Mouse (Mus musculus) midbrain, embryonic 14.5 days (tissue): ENCODE results near the gene Mef2a. TPM values are rescaled to one million over a fixed set of nuclear protein-coding genes. Genes with fewer than 3 reads are reported as not detected.

Experiments
- ATAC-seq: fragments of 200-750 bp; cut with Nextera tagmentation; 2 replicates; pipeline ENCODE4 v1.8.0; 2017; ENCODE audit warnings: moderate number of reproducible peaks, moderate library complexity; ENCODE audit not compliant: low FRiP score, low TSS enrichment
- DNase-seq: peaks from one replicate; pipeline ENCODE4 v3.0.0-alpha.2; 2015
- H3K27ac ChIP-seq: fragments of 300-500 bp; sonication (generic); replicated peaks from 2 replicates; pipeline ENCODE4 v1.5.1; 2014; ENCODE audit warnings: mild to moderate bottlenecking, low read depth, low read length, moderate library complexity
- H3K27me3 ChIP-seq: fragments of 300-500 bp; sonication (generic); 2 replicates; pipeline ENCODE4 v1.6.1; 2014; ENCODE audit warnings: low read length, control low read depth, mixed read lengths; ENCODE audit not compliant: control insufficient read depth, insufficient read depth
- H3K36me3 ChIP-seq: fragments of 300-500 bp; sonication (generic); 2 replicates; pipeline ENCODE4 v1.6.1; 2014; ENCODE audit warnings: low read length, control low read depth; ENCODE audit not compliant: control insufficient read depth, insufficient read depth
- H3K4me1 ChIP-seq: fragments of 300-500 bp; sonication (generic); 2 replicates; pipeline ENCODE4 v1.6.1; 2014; ENCODE audit warnings: mild to moderate bottlenecking, antibody characterized with exemption, low read length, control low read depth; ENCODE audit not compliant: control insufficient read depth, insufficient read depth
- H3K4me2 ChIP-seq: fragments of 300-500 bp; sonication (generic); 2 replicates; pipeline ENCODE4 v1.6.1; 2014; ENCODE audit warnings: mild to moderate bottlenecking, low read length, moderate library complexity
- H3K4me3 ChIP-seq: fragments of 300-500 bp; sonication (generic); replicated peaks from 2 replicates; pipeline ENCODE4 v1.5.1; 2014; ENCODE audit warnings: low read depth, low read length
- H3K9ac ChIP-seq: fragments of 300-500 bp; sonication (generic); replicated peaks from 2 replicates; pipeline ENCODE4 v1.6.1; 2014; ENCODE audit warnings: mild to moderate bottlenecking, low read length, moderate library complexity
- H3K9me3 ChIP-seq: fragments of 300-500 bp; sonication (generic); 2 replicates; pipeline ENCODE4 v1.6.1; 2016; ENCODE audit warnings: low read length, control low read depth, mixed read lengths; ENCODE audit not compliant: control insufficient read depth
- WGBS: fragments of 180-500 bp; shearing (Covaris S2); extraction: QIAGEN DNeasy Blood & Tissue Kit; methylation state at CpG from one replicate; pipeline ENCODE4 v1.1.7; 2014; 5-methylcytosine and 5-hydroxymethylcytosine counted together
- polyA plus RNA-seq: library from polyadenylated mRNA; unstranded; fragments of >200 nt; fragmentation: Nextera tagmentation; extraction: Ambion mirVana; gene quantifications from 2 replicates; pipeline ENCODE4 v1.2.1, GENCODE M21; 2014

Gene Mef2a
- polyA plus RNA-seq, 1 experiment from 2014 or later, result 45.2 TPM

GRCm38 (mm10) chr7:67353667-67354066, 19.0 kb downstream of the Mef2a start:
- ATAC-seq, result no peak

GRCm38 (mm10) chr7:67352989-67353388, 19.7 kb downstream of the Mef2a start:
- H3K27ac ChIP-seq, result no peak overlapping the region
- no peak for ATAC-seq
- H3K9me3 ChIP-seq, result peaks cover 9% of the 10 kb centered on the region; the same call in 1 of the 2 replicates
- no peak overlapping the region for H3K4me3 ChIP-seq
- no peaks in the 10 kb centered on the region for H3K27me3 ChIP-seq
- H3K4me2 ChIP-seq, result no peak overlapping the region
- no peaks in the 10 kb centered on the region for H3K36me3 ChIP-seq
- H3K9ac ChIP-seq, result no peak overlapping the region
- no peaks in the 10 kb centered on the region for H3K4me1 ChIP-seq
- 84% methylated on average over 4 of the region's 4 CpGs for WGBS
- no peak for DNase-seq

More at GRCm38 (mm10) chr7:67353667-67354066, 19.0 kb downstream of the Mef2a start:
- Histone ChIP-seq H3K4me3 (no peak overlapping the region), H3K4me2 (no peak overlapping the region), H3K9me3 (peaks cover 9% of the 10 kb centered on the region; the same call in 1 of the 2 replicates), H3K4me1 (no peaks in the 10 kb centered on the region), H3K36me3 (no peaks in the 10 kb centered on the region), H3K27me3 (no peaks in the 10 kb centered on the region), H3K9ac (no peak overlapping the region), H3K27ac (no peak overlapping the region)
- DNase-seq, result no peak
- WGBS, result 87% methylated on average over 6 of the region's 6 CpGs

GRCm38 (mm10) chr7:67344443-67344842, 28.2 kb downstream of the Mef2a start:
- Histone ChIP-seq H3K27me3 (no peaks in the 10 kb centered on the region), H3K9me3 (no peaks in the 10 kb centered on the region), H3K9ac (no peak overlapping the region), H3K36me3 (no peaks in the 10 kb centered on the region), H3K4me1 (no peaks in the 10 kb centered on the region), H3K27ac (no peak overlapping the region), H3K4me3 (no peak overlapping the region), H3K4me2 (no peak overlapping the region)
- WGBS, result 78% methylated on average over 1 of the region's 1 CpGs
- DNase-seq (no peak), ATAC-seq (no peak)

GRCm38 (mm10) chr7:67342067-67342625, 30.5 kb downstream of the Mef2a start:
- ATAC-seq, result no peak
- WGBS, result 92% methylated on average over 7 of the region's 7 CpGs
- Histone ChIP-seq H3K4me1 (no peaks in the 10 kb centered on the region), H3K9me3 (no peaks in the 10 kb centered on the region), H3K36me3 (no peaks in the 10 kb centered on the region), H3K4me3 (no peak overlapping the region), H3K27me3 (no peaks in the 10 kb centered on the region), H3K27ac (no peak overlapping the region), H3K9ac (no peak overlapping the region), H3K4me2 (no peak overlapping the region)
- no peak for DNase-seq

GRCm38 (mm10) chr7:67320359-67320758, 52.3 kb downstream of the Mef2a start:
- Histone ChIP-seq H3K9ac (no peak overlapping the region), H3K4me3 (no peak overlapping the region), H3K36me3 (no peaks in the 10 kb centered on the region), H3K4me1 (no peaks in the 10 kb centered on the region), H3K27ac (no peak overlapping the region), H3K4me2 (no peak overlapping the region), H3K9me3 (no peaks in the 10 kb centered on the region), H3K27me3 (no peaks in the 10 kb centered on the region)
- ATAC-seq, result no peak
- no peak for DNase-seq
- WGBS, result 80% methylated on average over 1 of the region's 1 CpGs

- no peak for DNase-seq
- ATAC-seq, result no peak
- no peaks in the 10 kb centered on the region for H3K9me3 ChIP-seq
These were observed 54.0 kb downstream of the Mef2a start for GRCm38 (mm10) chr7:67318697-67319096.

GRCm38 (mm10) chr7:67313200-67313599, 59.5 kb downstream of the Mef2a start:
- whole genome bisulfite sequencing, result 97% methylated on average over 3 of the region's 3 CpGs
- Histone ChIP-seq H3K4me2 (no peak overlapping the region), H3K27me3 (no peaks in the 10 kb centered on the region), H3K36me3 (no peaks in the 10 kb centered on the region), H3K9me3 (no peaks in the 10 kb centered on the region), H3K4me3 (no peak overlapping the region), H3K27ac (no peak overlapping the region), H3K4me1 (no peaks in the 10 kb centered on the region), H3K9ac (no peak overlapping the region)
- ATAC-seq (no peak), DNase-seq (no peak)

More at GRCm38 (mm10) chr7:67318697-67319096, 54.0 kb downstream of the Mef2a start:
- H3K27ac ChIP-seq, result no peak overlapping the region
- H3K4me3 ChIP-seq, result no peak overlapping the region
- no peak overlapping the region for H3K4me2 ChIP-seq
- H3K4me1 ChIP-seq, result no peaks in the 10 kb centered on the region
- H3K27me3 ChIP-seq, result no peaks in the 10 kb centered on the region
- no peak overlapping the region for H3K9ac ChIP-seq
- H3K36me3 ChIP-seq, result no peaks in the 10 kb centered on the region

- no peaks in the 10 kb centered on the region for H3K27me3 ChIP-seq
- H3K27ac ChIP-seq, result no peak overlapping the region
- DNase-seq (no peak), ATAC-seq (no peak)
- WGBS, result 97% methylated on average over 2 of the region's 2 CpGs
- H3K9me3 ChIP-seq, result no peaks in the 10 kb centered on the region
- no peak overlapping the region for H3K9ac ChIP-seq
- no peaks in the 10 kb centered on the region for H3K36me3 ChIP-seq
- no peak overlapping the region for H3K4me3 ChIP-seq
- no peak overlapping the region for H3K4me2 ChIP-seq
- H3K4me1 ChIP-seq, result no peaks in the 10 kb centered on the region
These were observed 62.5 kb downstream of the Mef2a start for GRCm38 (mm10) chr7:67310151-67310550.

GRCm38 (mm10) chr7:67308102-67308501, 64.6 kb downstream of the Mef2a start:
- no peaks in the 10 kb centered on the region for H3K4me1 ChIP-seq
- no peak overlapping the region for H3K4me2 ChIP-seq
- no peaks in the 10 kb centered on the region for H3K36me3 ChIP-seq
- no peak overlapping the region for H3K27ac ChIP-seq
- 92% methylated on average over 2 of the region's 2 CpGs for WGBS
- no peaks in the 10 kb centered on the region for H3K9me3 ChIP-seq
- ATAC-seq (no peak), DNase-seq (no peak)
- no peak overlapping the region for H3K4me3 ChIP-seq
- H3K27me3 ChIP-seq, result no peaks in the 10 kb centered on the region
- H3K9ac ChIP-seq, result no peak overlapping the region
